Mouse (Mus musculus): ENCODE measurements around the gene Zkscan8.

- TF ChIP-seq CTCF (IDR thresholded peaks at IDR 0.05; ENCODE audit: low read depth, low read length) (no peak), POLR2AphosphoS5 (IDR thresholded peaks at IDR 0.05; ENCODE audit: insufficient replicate concordance, low read depth, low read length) (no peak), TAL1 (conservative IDR thresholded peaks at IDR 0.05; ENCODE audit: low read depth, low read length) (no peak)
These were observed 18.6 kb upstream of the Zkscan8 start for GRCm38 (mm10) chr13:21549487-21549886.

Data from G1E (cell line).